Mouse (Mus musculus): ENCODE measurements at regions not wholly inside any gene's neighbourhood (a gene's known extent, or its start where the extent isn't known, plus 50 kb on each side); places are given as distances from the start of the nearest gene placed in this dataset.

DNA sequence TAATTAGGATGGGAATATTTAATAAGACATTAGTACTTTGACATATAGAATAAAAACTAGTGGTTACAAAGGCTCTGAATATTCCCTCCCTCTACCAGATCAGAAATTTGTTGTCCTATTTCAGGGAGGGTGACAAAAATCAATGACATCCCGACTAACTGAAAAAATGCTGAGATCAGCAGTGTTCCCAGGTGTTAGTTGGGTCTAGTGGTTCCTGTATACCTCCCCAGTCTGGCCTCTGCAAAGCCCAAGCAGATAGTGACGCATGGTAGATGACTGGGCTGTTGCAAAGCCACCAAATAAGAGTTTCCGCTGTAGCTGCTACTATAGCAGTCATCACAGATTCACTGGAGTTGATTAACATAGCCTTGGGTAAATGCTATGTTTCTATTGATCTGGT is 59.9 kb upstream of the Gm4791 start:
- no peak for DNase-seq (ENCODE audit: low read depth, low spot score)

DNA sequence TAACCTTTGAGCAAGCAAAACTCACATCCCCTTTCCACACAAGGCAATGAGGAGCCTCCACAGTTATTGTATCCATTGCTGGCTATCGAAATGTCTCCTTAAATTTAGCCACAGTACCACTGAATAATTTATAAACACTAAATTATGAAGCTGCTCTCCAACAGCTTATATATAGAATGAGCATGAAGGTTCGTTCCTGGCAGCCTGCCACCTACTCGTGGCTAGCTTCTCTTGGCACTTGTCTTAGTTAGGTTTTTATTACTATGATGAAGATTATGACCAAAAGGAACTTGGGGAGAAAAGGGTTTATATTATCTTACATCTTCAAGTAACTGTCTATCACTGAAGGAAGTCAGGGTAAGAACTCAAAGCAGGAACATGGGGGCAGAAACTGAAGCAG is 72.9 kb upstream of the Gm4791 start:
- DNase-seq (ENCODE audit: low read depth, low spot score) = no peak

DNA sequence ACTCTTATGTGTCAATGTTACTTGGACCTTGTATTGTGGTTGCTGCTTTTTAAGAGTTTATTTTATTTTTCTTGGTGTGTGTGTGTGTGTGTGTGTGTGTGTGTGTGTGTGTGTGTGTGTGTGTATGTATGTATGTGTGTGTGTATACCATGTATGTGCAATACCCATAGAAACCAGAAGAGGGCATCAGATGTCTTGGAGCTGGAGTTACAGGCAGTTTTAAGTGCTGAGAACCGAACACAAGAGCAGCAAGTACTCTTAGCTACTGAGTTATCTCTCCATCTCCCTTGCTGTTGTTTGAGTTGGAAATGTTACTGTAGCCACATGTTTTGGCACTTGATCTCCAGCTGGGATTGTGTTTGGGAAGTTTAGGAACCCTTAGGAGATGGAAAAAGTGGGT is 78.5 kb upstream of the Gm4791 start:
- DNase-seq (ENCODE audit: low read depth, low spot score) = no peak

DNA sequence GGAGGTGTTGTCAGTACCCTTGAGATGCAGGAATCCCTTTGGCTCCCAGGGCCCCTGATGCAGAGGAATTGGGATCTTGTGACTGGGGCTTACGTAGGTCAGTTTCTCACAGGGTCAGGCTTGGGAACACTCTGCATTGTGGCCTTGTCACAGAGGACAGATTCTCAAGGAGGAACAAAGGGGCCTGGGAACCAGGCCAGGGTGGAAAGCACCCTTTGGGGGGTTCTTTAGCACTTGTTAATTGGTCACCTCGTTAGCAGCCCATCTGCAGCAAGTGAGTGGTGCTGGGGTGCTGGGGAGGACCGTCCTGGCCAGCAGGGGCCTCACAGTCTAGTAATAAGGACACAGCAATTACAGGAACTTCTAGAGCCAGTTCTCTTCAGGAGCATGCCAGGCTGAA is 85.3 kb upstream of the Gm4791 start:
- DNase-seq (ENCODE audit: low read depth, low spot score) = no peak

DNA sequence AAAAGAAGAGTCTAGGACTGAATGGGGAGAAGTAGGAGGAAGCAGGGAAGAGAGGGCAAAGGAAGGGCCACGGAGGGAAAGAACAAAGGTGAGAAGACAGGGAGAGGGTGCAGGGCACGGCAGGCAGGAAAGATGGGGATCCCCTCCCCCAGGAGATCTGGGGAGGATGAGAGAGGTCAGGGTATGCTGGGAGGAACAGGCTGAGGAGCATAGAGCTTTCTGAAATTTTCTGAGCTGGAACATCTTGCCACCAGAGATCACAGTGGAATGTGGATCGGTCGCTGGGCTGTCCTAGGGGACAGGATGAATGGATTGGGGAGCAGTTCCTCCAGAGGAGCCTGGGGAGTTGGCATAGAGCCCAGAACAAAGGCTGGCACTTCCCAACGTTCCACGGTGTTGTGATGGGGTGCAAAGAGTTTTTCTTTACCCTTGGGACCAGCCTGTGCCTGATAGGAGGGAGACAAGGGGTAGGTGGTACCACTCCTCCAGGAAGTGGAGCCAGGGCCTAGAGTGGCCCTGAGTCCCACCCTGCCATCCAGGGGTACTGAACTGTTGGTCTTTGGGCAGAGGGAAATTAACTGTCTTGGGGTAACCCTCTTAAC is 89.0 kb upstream of the Gm4791 start:
- no peak for DNase-seq (ENCODE audit: low read depth, low spot score)

DNA sequence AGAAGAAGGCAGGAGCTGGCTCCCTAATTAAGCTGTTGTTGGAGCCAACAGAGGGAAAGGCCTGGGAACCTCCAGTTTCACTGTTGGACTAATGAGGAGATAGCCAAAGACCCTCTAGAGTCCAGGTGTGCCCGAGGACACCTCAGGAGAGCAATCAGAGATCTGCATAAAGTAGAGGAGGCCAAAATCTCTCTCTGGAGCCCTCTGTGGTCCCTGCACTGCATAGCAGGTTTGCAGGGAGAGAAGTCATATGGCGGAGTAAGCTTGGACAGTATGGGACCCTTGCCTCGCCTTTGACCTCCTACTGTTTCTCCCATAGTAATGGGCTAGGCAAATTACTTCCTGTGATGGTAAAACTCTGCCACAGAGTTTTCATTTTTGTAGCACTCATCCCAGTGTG is 93.5 kb upstream of the Gm4791 start:
- DNase-seq (ENCODE audit: low read depth, low spot score) = no peak

DNA sequence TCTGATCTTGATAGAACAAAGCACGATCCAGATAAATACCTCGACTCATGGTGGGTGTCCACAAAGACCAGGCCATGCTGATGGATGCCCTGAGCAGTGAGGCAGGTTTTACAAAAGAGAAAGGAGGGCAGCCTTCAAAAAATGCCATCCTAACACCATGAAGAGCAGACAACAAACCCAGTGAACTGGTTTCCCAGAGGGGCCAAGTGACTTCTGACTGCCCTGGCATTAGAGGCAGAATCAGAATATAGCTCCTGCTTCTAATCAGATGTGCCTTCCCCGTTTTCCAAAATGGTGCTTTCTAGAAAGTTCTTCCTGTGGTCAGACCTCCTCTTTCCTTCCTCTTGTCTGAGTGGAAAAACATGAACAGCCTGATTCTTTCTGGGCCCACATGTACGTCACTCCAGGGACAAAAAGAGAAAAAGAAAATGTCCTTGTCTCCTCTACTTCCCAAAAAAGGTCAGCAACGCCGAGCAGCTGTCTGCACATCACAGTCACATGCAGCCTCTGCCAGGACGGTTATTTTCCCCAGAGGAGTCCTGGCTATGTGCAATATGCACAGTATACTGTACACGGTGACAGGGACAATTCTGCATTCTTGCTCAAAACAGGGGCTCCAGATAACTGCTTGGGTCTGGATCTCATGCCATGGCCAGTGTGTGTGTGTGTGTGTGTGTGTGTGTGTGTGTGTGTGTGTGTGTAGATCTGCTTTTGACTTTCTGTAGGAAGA is 94.9 kb upstream of the Gm4791 start:
- no peak for DNase-seq (ENCODE audit: low read depth, low spot score)

DNA sequence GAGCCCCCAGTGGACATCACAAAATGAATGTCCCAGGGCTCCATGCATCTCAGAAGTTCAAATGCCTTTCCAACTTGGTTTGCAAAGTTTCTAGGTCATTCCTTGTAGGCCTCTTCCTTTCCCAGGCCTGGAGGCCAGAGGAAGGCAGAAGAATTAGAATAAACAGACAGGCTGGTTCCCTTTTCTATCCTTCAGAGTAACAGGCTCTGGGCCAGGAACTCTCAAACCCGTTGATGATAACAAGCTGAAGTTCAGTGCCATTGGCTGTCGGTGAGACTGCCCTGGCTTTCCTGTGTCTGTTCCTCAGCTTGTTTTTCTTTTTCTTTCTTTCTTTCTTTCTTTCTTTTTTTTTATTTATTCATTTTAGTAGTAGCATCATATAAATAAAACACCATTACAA is 99.3 kb upstream of the Gm4791 start:
- DNase-seq (ENCODE audit: low read depth, low spot score) = no peak

DNA sequence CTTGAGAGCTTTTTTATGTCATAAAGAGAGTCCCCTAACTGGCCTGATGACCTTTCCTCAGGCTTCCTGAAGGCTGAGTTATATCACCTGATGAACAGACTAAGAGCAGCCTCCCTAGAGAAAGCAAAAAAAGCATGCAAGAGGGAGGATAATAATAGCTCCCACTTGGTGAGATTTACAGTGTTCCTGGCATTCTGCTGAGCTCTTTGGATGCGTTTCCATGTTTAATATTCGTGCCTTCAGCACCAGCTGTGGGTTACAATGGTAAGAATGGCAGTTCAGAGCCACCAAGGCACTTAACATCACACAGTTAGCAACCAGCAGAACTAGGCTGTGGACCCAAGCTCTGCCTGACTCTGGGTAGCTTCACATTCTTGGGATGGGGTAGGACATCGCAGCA is 100.4 kb upstream of the Gm4791 start:
- DNase-seq (ENCODE audit: low read depth, low spot score) = no peak

DNA sequence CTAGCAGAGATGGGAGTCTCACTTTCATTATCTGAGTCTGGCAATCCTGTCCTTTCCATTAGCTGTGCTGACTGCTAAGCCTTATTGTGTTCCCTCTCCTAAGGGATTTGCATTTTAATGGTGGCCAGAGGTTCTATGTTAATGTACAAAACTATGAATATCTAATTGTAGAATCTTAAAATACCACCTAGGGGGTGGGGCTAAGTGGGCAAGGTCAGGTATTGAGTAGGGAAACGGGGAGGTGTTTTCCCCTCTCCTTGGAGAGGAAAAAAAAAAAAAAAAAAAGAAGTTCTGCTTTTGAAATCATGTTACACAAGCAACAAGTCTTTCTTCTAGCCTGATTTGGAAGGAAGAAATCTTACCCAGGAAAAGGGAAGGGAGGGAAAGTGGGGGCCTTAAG is 106.7 kb upstream of the Gm4791 start:
- no peak for DNase-seq (ENCODE audit: low read depth, low spot score)

DNA sequence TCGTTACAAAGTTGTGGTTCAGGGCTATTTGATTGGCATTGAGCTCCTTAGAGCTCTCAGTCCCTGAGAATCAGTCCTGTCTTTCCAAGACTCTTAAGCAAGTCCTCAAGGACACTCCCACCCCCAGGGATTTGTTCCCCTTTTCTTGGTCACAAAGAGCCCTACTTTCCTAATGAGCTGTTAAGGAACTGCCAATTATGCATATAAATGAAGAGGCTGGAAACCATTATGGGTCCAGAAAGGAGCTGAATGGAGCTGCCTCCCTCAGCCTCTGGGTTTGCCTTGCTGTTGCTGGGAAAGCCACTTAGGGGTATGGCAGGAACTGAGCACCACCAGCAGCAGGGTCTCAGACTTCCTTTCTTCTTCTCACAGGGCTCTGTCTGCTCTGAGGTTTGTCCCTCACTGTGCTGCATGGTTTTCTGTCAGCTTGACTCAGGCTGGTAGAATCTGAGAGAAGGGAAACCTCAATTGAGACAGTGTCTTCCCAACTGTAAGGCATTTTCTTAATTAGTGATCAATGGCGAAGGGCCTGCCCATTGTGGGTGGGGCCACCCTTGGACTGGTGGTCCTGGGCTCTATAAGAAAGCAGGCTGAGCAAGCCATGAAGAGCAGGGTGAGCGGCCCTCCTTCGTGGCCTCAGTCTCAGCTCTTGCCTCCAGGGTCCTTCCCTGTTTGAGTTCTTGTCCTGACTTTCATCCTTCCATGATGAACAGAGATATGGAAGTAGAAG is 108.4 kb upstream of the Gm4791 start:
- DNase-seq (ENCODE audit: low read depth, low spot score) = no peak

DNA sequence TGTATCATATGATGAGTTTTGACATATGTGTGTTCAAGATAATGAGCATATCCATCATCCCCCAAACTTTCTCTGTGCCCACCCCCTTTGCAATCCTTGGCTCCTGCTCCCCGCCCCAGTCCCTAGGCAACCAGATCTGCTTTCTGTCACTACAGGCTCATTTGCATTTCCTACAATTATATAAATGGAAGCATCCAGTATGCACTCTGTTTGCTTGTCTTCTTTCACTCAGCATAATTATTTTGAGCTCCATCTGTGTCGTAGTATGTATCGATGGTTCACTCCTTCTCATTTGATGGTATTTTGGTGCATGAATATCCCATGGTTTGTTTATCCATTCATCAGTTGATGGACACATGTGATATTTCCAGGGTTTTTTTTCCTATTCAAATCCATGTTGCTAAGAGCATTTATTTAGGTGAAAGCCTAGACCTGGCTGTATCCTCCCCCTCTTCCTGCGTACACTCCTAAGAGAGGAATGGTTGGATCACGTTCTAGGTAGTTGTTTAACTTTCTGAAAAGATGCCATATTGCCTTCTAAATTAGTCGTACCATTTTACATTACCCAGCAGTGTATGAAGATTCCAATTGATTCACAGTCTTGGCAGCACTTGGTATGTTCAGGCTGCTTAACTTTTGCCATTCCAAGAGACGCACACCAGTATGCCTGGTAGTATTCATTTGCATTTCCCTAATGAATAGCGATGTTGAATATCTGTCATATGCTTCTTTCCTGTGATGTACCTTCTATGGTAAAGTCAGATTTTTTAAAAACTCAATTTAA is 127.1 kb upstream of the Gm4791 start:
- DNase-seq (ENCODE audit: low read depth, low spot score) = no peak

DNA sequence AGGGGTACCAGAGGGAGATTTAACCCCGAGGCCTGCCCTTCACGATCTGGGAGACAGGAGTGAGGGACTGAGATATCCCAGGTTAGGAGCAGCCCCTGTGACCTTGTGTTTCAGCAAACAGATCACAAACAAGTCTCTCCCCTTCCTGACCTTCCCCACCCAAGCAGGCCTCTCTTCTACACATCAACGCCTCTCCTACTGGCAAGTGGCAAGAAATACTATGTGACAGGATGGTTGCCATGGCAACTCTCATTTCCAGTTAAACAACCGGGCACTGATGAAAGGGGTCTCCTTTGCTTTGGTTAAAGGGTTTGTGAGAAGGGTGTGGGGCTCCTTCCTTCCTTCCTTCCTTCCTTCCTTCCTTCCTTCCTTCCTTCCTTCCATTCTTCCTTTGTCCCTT is 134.6 kb upstream of the Gm4791 start:
- peak; percentile 3 for DNase-seq (ENCODE audit: low read depth, low spot score)

DNA sequence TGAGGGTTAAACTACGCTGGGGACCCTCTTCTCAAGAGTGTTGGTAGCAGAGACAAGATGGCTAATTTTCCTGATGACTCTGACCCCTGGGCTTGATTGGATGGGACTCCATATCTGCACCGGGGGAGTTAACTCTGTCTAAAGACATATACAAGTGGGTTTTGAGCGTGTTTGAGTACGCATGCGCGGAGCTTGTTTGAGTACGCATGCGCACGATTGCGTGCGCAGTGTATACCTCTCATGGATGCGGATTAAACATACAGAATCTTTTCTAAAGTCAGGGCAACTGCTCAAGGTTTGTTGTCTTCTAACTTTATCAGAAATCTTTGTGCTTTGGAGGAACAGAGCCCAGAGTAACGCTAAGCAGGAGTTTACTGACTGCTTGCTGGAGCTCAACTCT is 146.8 kb upstream of the Gm4791 start:
- DNase-seq (ENCODE audit: low read depth, low spot score) = no peak

DNA sequence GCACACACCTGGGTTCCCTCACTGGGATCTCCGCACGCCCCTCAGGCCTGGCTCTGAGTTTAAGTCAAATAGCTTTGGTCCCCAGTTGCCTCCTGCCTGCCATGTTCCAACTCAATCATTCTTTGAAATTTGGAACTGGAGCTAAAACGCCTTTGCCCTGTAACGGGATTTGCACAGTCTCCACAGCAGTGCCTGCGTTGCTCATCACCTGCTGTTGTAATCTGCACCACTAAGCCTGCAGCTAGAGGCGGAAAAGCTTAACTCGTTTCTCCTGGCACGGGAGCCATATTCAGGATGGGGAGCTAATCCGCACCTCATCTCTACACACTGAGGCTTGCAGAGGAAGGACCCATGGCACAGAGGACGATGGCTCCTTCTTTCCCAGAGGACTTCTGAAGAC is 147.2 kb upstream of the Gm4791 start:
- no peak for DNase-seq (ENCODE audit: low read depth, low spot score)

DNA sequence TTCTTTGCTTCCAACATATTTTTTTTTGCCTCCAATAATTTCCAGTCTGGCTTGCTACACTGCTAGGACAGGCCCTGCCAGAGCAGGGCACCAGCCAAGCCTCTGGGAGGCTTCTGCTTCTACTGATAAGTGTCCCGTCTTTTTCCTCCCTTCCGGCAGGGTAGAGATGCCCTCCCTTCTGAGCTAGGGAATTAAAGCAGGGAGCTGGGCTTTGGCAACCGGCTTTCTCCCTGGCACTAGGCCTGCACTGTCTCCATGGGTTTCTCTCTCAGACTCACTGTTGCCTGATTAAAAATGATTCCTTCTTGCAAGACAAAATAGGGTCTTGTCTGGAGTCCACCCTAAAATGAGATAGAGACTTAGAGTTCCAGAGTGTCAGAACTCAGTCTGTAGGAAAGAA is 153.3 kb upstream of the Gm4791 start:
- no peak for DNase-seq (ENCODE audit: low read depth, low spot score)

DNA sequence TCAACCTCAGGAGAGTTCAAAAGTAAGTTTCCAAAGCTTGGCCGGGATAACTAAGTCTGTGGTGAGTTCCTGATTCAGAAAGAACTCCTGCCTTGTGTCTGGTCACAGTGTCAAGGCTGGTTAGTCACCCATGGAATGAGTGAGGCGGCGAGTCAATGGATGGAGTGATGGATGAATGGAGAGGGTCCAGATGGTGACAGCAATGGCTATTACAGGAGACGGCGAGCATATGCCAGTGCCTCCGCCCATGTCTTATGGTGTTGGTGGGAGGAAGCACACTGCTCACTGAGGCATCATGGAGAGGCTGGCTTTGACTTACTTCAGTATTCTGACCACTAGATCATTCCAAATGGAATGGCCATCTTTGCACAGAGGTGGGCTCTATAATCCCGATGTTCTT is 154.8 kb upstream of the Gm4791 start:
- DNase-seq (ENCODE audit: low read depth, low spot score) = no peak

DNA sequence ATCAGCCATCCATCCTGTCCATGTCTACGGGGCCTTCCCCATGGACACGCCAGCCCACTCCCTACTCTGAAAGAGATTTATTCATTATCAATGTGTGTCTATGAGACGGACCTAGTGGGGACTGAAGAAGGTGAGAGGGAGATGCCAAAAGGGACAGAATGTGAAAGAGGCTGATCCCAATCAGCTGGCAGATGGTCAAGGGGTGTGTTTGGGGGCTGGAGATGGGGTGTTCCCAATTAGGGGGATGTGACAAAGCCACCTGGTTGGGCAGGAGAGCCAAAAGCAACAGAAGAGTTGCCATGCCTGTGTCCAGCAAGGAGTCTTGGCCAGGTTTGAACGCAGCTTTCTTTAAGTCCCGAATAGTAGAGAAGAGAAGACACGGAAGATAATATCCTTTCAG is 157.0 kb upstream of the Gm4791 start:
- no peak for DNase-seq (ENCODE audit: low read depth, low spot score)

DNA sequence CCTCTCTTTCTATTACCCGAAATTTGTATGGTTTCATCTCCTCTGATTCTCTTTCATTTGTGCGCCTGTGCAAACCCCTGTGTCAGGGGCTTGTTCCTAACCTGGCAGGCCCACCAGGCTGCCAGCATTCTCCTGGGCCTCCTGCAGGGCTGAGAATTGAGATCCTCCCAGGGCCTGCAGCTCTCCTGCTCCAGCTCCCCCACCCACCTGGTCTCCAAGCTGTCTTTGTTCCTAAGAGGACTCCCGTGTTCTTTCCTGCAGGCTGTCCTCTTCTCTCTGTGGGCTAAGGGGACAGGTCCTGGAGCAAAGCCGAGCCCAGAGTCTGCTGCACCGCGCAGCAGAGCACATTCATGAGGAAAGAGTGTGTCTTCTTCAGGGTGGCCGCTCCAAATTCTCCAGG is 163.3 kb upstream of the Gm4791 start:
- DNase-seq (ENCODE audit: low read depth, low spot score) = no peak

DNA sequence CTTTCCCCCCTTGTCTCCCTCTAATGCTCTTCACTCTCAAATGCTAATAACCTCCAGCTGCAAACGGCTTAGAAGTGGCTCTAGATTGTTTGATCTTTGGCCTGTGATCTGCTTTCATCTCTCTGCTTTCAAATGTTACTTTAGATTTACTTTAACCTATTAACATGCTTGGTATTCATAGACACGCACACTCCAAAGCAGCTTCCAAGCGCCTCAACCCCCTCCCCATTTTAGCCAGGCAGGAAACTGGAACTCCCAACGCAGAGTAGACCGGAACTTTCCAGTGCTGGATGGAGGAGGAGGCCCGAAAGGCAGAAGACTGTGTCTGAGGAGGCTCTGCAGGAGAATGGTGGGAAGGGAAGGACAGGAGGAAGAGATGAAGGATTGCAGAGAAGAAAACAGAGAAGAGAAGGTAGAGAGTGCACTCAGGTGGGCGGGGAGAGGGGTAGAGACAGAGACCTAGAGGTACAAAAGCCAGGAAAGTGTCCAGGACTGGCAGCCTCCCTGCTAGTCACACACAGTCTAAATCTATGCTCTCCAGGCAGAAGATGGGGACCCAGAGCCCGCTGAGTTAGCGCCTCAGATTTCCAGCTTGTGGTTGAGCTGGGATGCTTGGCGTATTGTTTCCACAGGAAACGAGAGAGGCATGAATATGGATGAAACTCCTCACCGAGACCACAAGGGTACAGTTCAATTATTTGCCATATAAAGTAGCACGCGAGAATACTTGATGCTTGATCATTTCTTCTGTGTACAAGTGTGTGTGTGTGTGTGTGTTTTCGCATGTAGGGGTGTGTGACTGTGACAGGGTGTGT is 167.6 kb upstream of the Gm4791 start:
- no peak for DNase-seq (ENCODE audit: low read depth, low spot score)

DNA sequence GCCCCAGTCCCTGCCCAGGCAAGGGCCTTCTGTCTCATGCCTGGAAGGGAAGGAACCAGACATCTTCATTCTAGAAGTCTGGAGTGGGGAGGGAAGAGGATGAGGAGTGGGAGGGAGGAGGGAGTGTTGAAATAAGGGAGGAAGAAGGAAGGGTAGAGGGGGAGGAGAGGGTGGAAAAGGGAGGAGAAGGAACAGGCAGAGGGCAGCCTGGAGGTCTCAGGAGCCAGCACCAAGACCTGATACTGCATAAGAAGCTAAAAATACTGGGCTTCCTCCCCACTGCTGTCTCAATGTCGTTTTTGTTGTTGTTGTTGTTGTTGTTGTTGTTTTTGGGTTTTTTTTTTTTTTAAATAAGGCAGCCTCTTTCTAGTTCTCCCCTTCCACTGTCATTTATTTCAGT is 168.2 kb upstream of the Gm4791 start:
- DNase-seq (ENCODE audit: low read depth, low spot score) = no peak

DNA sequence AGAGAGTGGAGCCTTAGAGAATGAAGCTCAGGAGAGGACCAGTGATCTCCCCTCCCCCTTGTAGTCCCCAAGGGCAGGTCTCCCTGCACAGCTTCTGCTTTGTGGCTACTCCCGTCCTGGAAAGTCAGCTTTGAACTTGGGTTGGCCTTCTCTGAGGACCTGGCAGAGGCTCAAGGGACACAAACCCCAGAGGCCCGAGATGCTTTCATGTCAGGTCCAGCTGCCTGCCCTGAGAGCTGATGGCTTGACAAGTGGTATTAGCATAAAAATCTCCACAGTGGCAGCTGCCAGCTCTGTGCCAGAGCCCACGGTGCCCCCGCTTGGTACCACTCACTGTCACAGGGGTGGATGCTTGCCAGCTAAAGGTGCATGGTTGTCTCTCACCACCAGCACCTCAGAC is 173.8 kb upstream of the Gm4791 start:
- DNase-seq (ENCODE audit: low read depth, low spot score) = no peak

All from embryo, embryonic 11.5 days (tissue).